Mouse (Mus musculus): ENCODE measurements around the gene Slc15a4. TPM values are rescaled to one million over a fixed set of nuclear protein-coding genes. Genes with fewer than 3 reads are reported as not detected.
A peak's percentile ranks its signal among the peaks of the same experiment; 100 is the strongest.

Gene Slc15a4
- total and polyA plus RNA-seq, 2 experiments, result 22.4 to 46.7 TPM

- Histone ChIP-seq H3K27ac (replicated peaks; ENCODE audit: insufficient read depth, low read depth, low read length) (no peak overlapping the region), H3K4me1 (ENCODE audit: control insufficient read depth, insufficient read depth, low read length) (no peaks in the 10 kb centered on the region), H3K27me3 (ENCODE audit: control insufficient read depth, insufficient read depth, low read length) (no peaks in the 10 kb centered on the region), H3K9ac (ENCODE audit: low read depth, low read length) (no peak overlapping the region), H3K4me3 (ENCODE audit: insufficient read depth, low read depth, low read length) (no peak overlapping the region), H3K79me2 (ENCODE audit: control insufficient read depth, insufficient read depth, low read length) (no peaks in the 10 kb centered on the region), H3K36me3 (ENCODE audit: control insufficient read depth, insufficient read depth, low read length) (peaks cover 46% of the 10 kb centered on the region)
- TF ChIP-seq POLR2A (IDR thresholded peaks at IDR 0.05; ENCODE audit: extremely low read depth, insufficient read depth, low read length) (no peak), CTCF (IDR thresholded peaks at IDR 0.05; ENCODE audit: low read depth, low read length) (no peak)
- DNase-seq (ENCODE audit: extremely low read depth, low read depth, low spot score), result no peak
- 80% methylated on average over 5 of the region's 5 CpGs for WGBS
These were observed 27.6 kb upstream of the Slc15a4 start for GRCm38 (mm10) chr5:127660267-127660666.

DNA sequence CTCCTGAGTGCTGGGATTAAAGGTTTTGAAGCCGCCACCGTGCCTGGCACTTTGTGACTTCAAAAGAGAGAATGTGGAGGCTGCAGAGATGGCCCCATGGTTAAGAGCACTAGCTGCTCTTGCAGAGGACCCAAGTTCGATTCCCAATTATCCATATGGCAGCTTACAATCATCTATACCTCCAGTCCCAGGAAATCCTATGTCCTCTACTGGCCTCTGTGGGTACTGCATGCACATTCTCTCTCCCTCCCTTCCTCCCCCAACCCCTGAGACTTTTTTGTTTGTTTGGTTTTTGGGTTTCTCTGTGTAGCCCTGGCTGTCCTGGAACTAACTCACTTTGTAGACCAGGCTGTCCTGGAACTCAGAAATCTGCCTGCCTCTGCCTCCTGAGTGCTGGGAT is 26.6 kb upstream of the Slc15a4 start:
- WGBS, result 86% methylated on average over 3 of the region's 3 CpGs
- TF ChIP-seq POLR2A (IDR thresholded peaks at IDR 0.05; ENCODE audit: extremely low read depth, insufficient read depth, low read length) (no peak), CTCF (IDR thresholded peaks at IDR 0.05; ENCODE audit: low read depth, low read length) (peak; percentile 22; the same call in 1 of the 2 replicates)
- Histone ChIP-seq H3K9ac (ENCODE audit: low read depth, low read length) (no peak overlapping the region), H3K27me3 (ENCODE audit: control insufficient read depth, insufficient read depth, low read length) (no peaks in the 10 kb centered on the region), H3K79me2 (ENCODE audit: control insufficient read depth, insufficient read depth, low read length) (no peaks in the 10 kb centered on the region), H3K4me3 (ENCODE audit: insufficient read depth, low read depth, low read length) (no peak overlapping the region), H3K4me1 (ENCODE audit: control insufficient read depth, insufficient read depth, low read length) (no peaks in the 10 kb centered on the region), H3K36me3 (ENCODE audit: control insufficient read depth, insufficient read depth, low read length) (peaks cover 44% of the 10 kb centered on the region), H3K27ac (replicated peaks; ENCODE audit: insufficient read depth, low read depth, low read length) (no peak overlapping the region)
- DNase-seq (ENCODE audit: extremely low read depth, low read depth, low spot score), result no peak

DNA sequence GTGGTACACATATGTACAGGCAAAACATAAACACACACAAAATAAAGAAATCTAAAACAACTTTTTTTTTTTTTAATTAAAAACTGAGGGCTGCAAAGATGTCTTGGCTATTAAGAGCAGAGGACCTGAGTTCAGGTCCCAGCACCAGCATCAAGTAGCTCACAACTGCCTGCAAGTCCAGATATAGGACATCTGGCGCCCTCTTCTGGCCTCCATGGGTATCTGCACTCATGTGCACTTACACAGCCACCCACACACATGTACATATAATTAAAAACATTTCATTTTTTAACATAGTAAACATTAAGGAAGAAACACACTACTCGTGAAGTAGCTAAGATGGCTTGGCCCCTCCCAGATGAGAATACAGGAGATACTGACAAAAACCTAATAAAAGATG is 25.6 kb upstream of the Slc15a4 start:
- DNase-seq (ENCODE audit: extremely low read depth, low read depth, low spot score), result no peak
- Histone ChIP-seq H3K79me2 (ENCODE audit: control insufficient read depth, insufficient read depth, low read length) (no peaks in the 10 kb centered on the region), H3K4me1 (ENCODE audit: control insufficient read depth, insufficient read depth, low read length) (no peaks in the 10 kb centered on the region), H3K4me3 (ENCODE audit: insufficient read depth, low read depth, low read length) (no peak overlapping the region), H3K27me3 (ENCODE audit: control insufficient read depth, insufficient read depth, low read length) (no peaks in the 10 kb centered on the region), H3K27ac (replicated peaks; ENCODE audit: insufficient read depth, low read depth, low read length) (no peak overlapping the region), H3K36me3 (ENCODE audit: control insufficient read depth, insufficient read depth, low read length) (peaks cover 43% of the 10 kb centered on the region), H3K9ac (ENCODE audit: low read depth, low read length) (no peak overlapping the region)
- WGBS, result 86% methylated on average over 2 of the region's 2 CpGs
- TF ChIP-seq POLR2A (IDR thresholded peaks at IDR 0.05; ENCODE audit: extremely low read depth, insufficient read depth, low read length) (no peak), CTCF (IDR thresholded peaks at IDR 0.05; ENCODE audit: low read depth, low read length) (peak; percentile 39; the same call in 1 of the 2 replicates)

GRCm38 (mm10) chr5:127649077-127649476 is 16.4 kb upstream of the Slc15a4 start:
- DNase-seq (ENCODE audit: extremely low read depth, low read depth, low spot score), result no peak
- no peak for TF ChIP-seq POLR2A (IDR thresholded peaks at IDR 0.05; ENCODE audit: extremely low read depth, insufficient read depth, low read length)
- TF ChIP-seq CTCF (IDR thresholded peaks at IDR 0.05; ENCODE audit: low read depth, low read length), result peak; percentile 81
- Histone ChIP-seq H3K9ac (ENCODE audit: low read depth, low read length) (no peak overlapping the region), H3K79me2 (ENCODE audit: control insufficient read depth, insufficient read depth, low read length) (0 out of 2 replicates have a peak, but pooled peaks cover 3% of the 10 kb centered on the region), H3K27me3 (ENCODE audit: control insufficient read depth, insufficient read depth, low read length) (no peaks in the 10 kb centered on the region), H3K27ac (replicated peaks; ENCODE audit: insufficient read depth, low read depth, low read length) (no peak overlapping the region), H3K36me3 (ENCODE audit: control insufficient read depth, insufficient read depth, low read length) (peaks cover 32% of the 10 kb centered on the region), H3K4me1 (ENCODE audit: control insufficient read depth, insufficient read depth, low read length) (peaks cover 2% of the 10 kb centered on the region; the same call in 1 of the 2 replicates), H3K4me3 (ENCODE audit: insufficient read depth, low read depth, low read length) (no peak overlapping the region)

GRCm38 (mm10) chr5:127648046-127648445 is 15.3 kb upstream of the Slc15a4 start:
- H3K4me3 ChIP-seq (ENCODE audit: insufficient read depth, low read depth, low read length), result no peak overlapping the region
- no peak overlapping the region for H3K9ac ChIP-seq (ENCODE audit: low read depth, low read length)
- peaks cover 2% of the 10 kb centered on the region; the same call in 1 of the 2 replicates for H3K4me1 ChIP-seq (ENCODE audit: control insufficient read depth, insufficient read depth, low read length)
- 0 out of 2 replicates have a peak, but pooled peaks cover 3% of the 10 kb centered on the region for H3K79me2 ChIP-seq (ENCODE audit: control insufficient read depth, insufficient read depth, low read length)
- no peak overlapping the region for H3K27ac ChIP-seq (replicated peaks; ENCODE audit: insufficient read depth, low read depth, low read length)
- H3K36me3 ChIP-seq (ENCODE audit: control insufficient read depth, insufficient read depth, low read length), result peaks cover 29% of the 10 kb centered on the region
- H3K27me3 ChIP-seq (ENCODE audit: control insufficient read depth, insufficient read depth, low read length), result no peaks in the 10 kb centered on the region
- peak; percentile 40 for DNase-seq (ENCODE audit: extremely low read depth, low read depth, low spot score)
- peak; percentile 44; the same call in 1 of the 2 replicates for TF ChIP-seq CTCF (IDR thresholded peaks at IDR 0.05; ENCODE audit: low read depth, low read length)
- no peak for TF ChIP-seq POLR2A (IDR thresholded peaks at IDR 0.05; ENCODE audit: extremely low read depth, insufficient read depth, low read length)
- WGBS, result 78% methylated on average over 6 of the region's 6 CpGs

DNA sequence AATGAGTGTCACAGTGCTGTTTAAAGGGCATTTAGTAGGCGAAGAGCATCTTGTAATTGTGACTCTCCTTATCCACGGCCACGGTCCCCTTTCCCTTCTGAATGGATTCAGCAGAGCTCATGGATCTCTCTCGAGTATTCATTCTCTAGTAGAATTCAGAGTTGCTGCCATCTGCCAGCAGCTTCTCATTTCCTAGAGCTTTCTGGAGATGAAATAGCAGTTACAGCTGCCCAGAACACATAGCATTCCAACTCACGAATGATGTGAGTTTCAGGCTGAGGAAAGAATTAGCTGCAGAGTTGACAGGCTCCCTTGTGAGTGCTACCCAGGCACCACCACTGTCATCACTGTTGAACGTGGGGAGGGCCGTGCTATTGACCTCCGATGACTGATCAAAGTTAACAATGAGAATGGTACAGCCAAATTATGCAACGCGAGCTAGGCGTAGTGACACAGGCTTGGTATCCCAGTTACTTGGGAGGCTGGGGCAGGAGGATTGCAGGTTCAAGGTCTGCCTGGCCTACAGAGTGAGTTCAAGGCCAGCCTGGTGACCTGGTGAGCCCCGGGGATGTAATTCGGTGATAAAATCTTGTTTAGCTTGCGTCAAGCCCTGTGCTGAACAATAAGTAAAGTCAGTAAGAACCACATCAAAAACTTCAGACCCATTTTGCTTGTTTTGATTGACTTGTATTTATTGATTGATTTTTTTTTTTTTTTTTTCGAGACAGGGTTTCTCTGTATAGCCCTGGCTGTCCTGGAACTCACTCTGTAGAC is 8.7 kb upstream of the Slc15a4 start:
- peaks cover 27% of the 10 kb centered on the region for H3K4me1 ChIP-seq (ENCODE audit: control insufficient read depth, insufficient read depth, low read length)
- H3K79me2 ChIP-seq (ENCODE audit: control insufficient read depth, insufficient read depth, low read length), result peaks cover 18% of the 10 kb centered on the region
- peaks cover 15% of the 10 kb centered on the region for H3K36me3 ChIP-seq (ENCODE audit: control insufficient read depth, insufficient read depth, low read length)
- peak; percentile 100 for DNase-seq (ENCODE audit: extremely low read depth, low read depth, low spot score)
- H3K9ac ChIP-seq (ENCODE audit: low read depth, low read length), result no peak overlapping the region
- H3K27me3 ChIP-seq (ENCODE audit: control insufficient read depth, insufficient read depth, low read length), result no peaks in the 10 kb centered on the region
- WGBS, result 33% methylated on average over 15 of the region's 15 CpGs
- TF ChIP-seq POLR2A (IDR thresholded peaks at IDR 0.05; ENCODE audit: extremely low read depth, insufficient read depth, low read length), result no peak
- no peak for TF ChIP-seq CTCF (IDR thresholded peaks at IDR 0.05; ENCODE audit: low read depth, low read length)
- H3K4me3 ChIP-seq (ENCODE audit: insufficient read depth, low read depth, low read length), result no peak overlapping the region
- peak overlapping the region; percentile 62 for H3K27ac ChIP-seq (replicated peaks; ENCODE audit: insufficient read depth, low read depth, low read length)

Data from liver, adult 2 months (tissue).